Mouse (Mus musculus) embryonic facial prominence, embryonic 15.5 days (tissue): ENCODE measurements around the gene Ccdc102a. TPM values are rescaled to one million over a fixed set of nuclear protein-coding genes. Genes with fewer than 3 reads are reported as not detected.

Experiments used
- ATAC-seq: fragments of 200-750 bp; cut with Nextera tagmentation; 2 replicates; pipeline ENCODE4 v1.8.0; 2017; ENCODE audit warnings: low read depth, moderate TSS enrichment; ENCODE audit not compliant: insufficient number of reproducible peaks, low FRiP score, low TSS enrichment
- H3K27ac ChIP-seq: fragments of 300-500 bp; sonication (generic); replicated peaks from 2 replicates; pipeline ENCODE4 v1.5.1; 2015; ENCODE audit warnings: mild to moderate bottlenecking, inconsistent platforms
- H3K27me3 ChIP-seq: fragments of 300-500 bp; sonication (generic); 2 replicates; pipeline ENCODE4 v1.6.1; 2015; ENCODE audit warnings: inconsistent platforms
- H3K36me3 ChIP-seq: fragments of 300-500 bp; sonication (generic); 2 replicates; pipeline ENCODE4 v1.6.1; 2015; ENCODE audit warnings: mild to moderate bottlenecking, inconsistent platforms
- H3K4me1 ChIP-seq: fragments of 300-500 bp; sonication (generic); 2 replicates; pipeline ENCODE4 v1.6.1; 2015; ENCODE audit warnings: inconsistent platforms
- H3K4me2 ChIP-seq: fragments of 300-500 bp; sonication (generic); replicated peaks from 2 replicates; pipeline ENCODE4 v1.6.1; 2015; ENCODE audit warnings: mild to moderate bottlenecking, inconsistent platforms
- H3K4me3 ChIP-seq: fragments of 300-500 bp; sonication (generic); replicated peaks from 2 replicates; pipeline ENCODE4 v1.5.1; 2015; ENCODE audit warnings: mild to moderate bottlenecking, inconsistent platforms
- H3K9ac ChIP-seq: fragments of 300-500 bp; sonication (generic); 2 replicates; pipeline ENCODE4 v1.6.1; 2015; ENCODE audit warnings: inconsistent platforms
- H3K9me3 ChIP-seq: fragments of 300-500 bp; sonication (generic); replicated peaks from 2 replicates; pipeline ENCODE4 v1.6.1; 2016; ENCODE audit warnings: inconsistent platforms
- WGBS: fragments of 180-500 bp; shearing (Covaris S2); methylation state at CpG from one replicate; pipeline ENCODE4 v1.1.7; 2015; 5-methylcytosine and 5-hydroxymethylcytosine counted together
- polyA plus RNA-seq: library from polyadenylated mRNA; unstranded; fragments of >200 nt; fragmentation: Nextera tagmentation; extraction: Ambion mirVana; gene quantifications from 2 replicates; pipeline ENCODE4 v1.2.1, GENCODE M21; 2015

The Ccdc102a gene
- polyA plus RNA-seq, 1 experiment from 2014 or later = 44.6 TPM

DNA sequence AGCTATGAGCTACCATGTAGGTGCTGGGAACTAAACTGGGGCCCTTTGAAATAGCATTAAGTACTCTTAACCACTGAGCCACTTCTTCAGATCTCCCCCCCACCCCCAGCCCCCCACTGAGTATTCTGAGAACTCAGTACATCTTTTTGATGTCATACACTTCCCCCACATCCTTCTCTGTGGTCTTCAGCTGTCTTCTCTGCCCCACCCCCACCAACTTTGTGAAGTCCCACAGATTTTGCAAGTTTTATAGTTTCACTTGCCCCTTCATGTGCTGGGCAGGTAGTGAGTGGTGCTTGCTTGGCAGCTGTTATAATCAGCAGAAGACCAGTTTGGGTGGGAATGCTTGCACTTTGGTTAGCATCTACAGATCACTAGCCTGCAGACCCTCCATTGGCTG, 1.4 kb upstream of the Ccdc102a start:
- no peak for ATAC-seq
- Histone ChIP-seq H3K36me3 (no peaks in the 10 kb centered on the region), H3K27ac (no peak overlapping the region), H3K4me2 (no peak overlapping the region), H3K27me3 (no peaks in the 10 kb centered on the region), H3K4me3 (no peak overlapping the region), H3K9ac (no peak overlapping the region), H3K9me3 (no peaks in the 10 kb centered on the region), H3K4me1 (peaks cover 34% of the 10 kb centered on the region)

DNA sequence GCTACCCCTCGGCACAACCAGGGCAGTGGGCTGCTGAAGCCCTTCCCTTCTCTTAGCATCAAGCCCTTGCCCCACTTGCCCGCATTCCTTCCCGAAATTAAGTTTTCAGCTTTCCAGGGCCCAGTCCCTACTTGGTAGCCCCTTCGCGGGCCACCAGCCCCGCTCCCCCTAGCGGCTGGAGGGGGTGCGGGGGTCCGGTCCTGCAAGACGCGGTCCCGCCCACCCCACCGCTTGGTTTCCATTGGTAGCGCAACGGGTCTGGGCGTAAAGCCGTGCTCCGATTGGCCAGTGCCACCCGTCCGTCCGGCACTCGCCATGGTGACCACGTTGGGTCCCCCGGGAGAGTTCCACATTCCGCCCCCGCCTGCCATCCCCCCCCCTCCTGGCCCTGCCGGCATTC, 546 bp downstream of the Ccdc102a start:
- no peaks in the 10 kb centered on the region for H3K27me3 ChIP-seq
- peak overlapping the region; percentile 64 for H3K9ac ChIP-seq
- H3K9me3 ChIP-seq = no peaks in the 10 kb centered on the region
- H3K4me3 ChIP-seq = peak overlapping the region; percentile 69
- peaks cover 50% of the 10 kb centered on the region for H3K4me1 ChIP-seq
- peak; percentile 95 for ATAC-seq
- H3K27ac ChIP-seq = peak overlapping the region; percentile 90
- H3K36me3 ChIP-seq = peaks cover 5% of the 10 kb centered on the region; the same call in 1 of the 2 replicates
- peak overlapping the region; percentile 72 for H3K4me2 ChIP-seq
- WGBS = 0% methylated on average over 27 of the region's 27 CpGs

DNA sequence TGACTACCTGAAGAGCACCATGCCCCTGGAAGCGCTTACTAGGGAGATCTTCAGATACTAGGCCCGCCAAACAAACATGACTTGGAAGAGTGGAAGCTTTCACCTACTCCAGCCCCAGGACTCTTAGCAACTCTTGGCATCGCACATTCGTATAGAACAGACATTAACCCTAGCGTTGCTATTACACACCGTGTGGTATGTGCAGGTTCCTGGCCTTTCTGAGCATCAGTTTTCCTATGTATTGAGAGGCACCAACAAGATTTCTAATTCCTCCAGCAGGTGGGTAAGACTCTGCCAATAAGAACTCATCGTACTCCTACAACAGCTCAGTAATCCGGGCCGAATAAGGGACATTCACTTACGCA, 956 bp downstream of the Ccdc102a start:
- no peaks in the 10 kb centered on the region for H3K9me3 ChIP-seq
- no peak for ATAC-seq
- H3K27ac ChIP-seq = peak overlapping the region; percentile 80
- peak overlapping the region; percentile 64 for H3K9ac ChIP-seq
- H3K36me3 ChIP-seq = peaks cover 8% of the 10 kb centered on the region
- WGBS = 6% methylated on average over 10 of the region's 10 CpGs
- no peaks in the 10 kb centered on the region for H3K27me3 ChIP-seq
- H3K4me2 ChIP-seq = peak overlapping the region; percentile 72
- peak overlapping the region; percentile 69 for H3K4me3 ChIP-seq
- H3K4me1 ChIP-seq = peaks cover 50% of the 10 kb centered on the region

DNA sequence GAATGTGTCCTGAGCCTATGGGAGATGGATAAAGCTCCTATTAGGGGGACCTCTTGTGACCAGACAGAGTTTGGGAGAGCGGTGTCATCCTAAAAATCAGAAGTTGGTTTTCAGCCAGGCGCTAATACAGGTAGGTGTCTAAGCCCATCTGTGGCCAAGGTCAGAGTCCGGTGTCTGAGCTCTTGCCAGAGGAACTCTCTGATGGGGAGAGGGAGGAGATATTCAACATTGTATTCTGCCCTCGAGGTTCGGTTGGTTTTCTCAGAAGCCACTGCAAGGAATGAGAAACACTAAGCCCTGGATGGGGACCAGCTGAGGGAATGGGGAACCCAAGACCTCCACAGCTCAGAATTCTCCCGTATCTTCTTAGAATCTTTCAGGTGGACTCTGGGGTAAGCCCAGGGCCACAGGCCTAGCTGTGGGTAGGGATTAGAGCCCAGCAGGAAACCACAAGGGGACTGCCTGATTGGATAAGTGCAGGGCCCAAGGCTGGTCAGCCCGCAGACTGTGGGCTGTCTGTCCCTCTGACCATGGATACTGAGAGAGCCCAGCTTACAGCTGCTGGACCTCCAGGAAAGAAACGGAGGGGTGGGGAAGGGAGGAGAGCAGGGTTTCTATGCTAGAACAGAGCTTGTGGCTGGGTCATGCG, 1.5 kb downstream of the Ccdc102a start:
- Histone ChIP-seq H3K9me3 (no peaks in the 10 kb centered on the region), H3K9ac (peak overlapping the region; percentile 64), H3K4me2 (peak overlapping the region; percentile 72), H3K27me3 (no peaks in the 10 kb centered on the region), H3K27ac (peak overlapping the region; percentile 80), H3K4me1 (peaks cover 50% of the 10 kb centered on the region), H3K4me3 (peak overlapping the region; percentile 69), H3K36me3 (peaks cover 13% of the 10 kb centered on the region)
- 37% methylated on average over 9 of the region's 9 CpGs for WGBS
- no peak for ATAC-seq

DNA sequence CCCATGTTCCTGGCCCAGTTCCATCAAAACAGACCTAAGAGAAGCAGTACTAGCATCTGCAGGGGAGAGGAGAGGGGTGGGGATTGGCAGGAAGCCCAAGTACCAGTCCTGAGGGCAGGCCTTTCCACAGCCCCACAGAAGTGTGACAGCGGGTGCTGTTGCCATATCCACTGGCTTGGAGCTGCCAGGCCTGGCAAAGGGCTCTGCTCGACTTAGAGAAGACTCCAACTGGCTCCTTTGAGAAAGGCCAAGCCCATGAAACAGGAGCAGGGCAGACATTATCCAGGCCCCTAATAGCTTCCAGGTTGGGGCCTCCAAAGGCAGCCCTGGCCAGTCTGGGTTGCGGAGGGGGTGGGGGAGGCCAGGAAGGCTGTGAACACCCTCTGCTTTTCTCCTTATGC, 3.2 kb downstream of the Ccdc102a start:
- Histone ChIP-seq H3K9ac (no peak overlapping the region), H3K27me3 (no peaks in the 10 kb centered on the region), H3K4me2 (peak overlapping the region; percentile 42), H3K4me3 (peak overlapping the region; percentile 18), H3K36me3 (peaks cover 21% of the 10 kb centered on the region), H3K9me3 (no peaks in the 10 kb centered on the region), H3K27ac (peak overlapping the region; percentile 68), H3K4me1 (peaks cover 50% of the 10 kb centered on the region)
- ATAC-seq = peak; percentile 41
- WGBS = 13% methylated on average over 3 of the region's 3 CpGs

DNA sequence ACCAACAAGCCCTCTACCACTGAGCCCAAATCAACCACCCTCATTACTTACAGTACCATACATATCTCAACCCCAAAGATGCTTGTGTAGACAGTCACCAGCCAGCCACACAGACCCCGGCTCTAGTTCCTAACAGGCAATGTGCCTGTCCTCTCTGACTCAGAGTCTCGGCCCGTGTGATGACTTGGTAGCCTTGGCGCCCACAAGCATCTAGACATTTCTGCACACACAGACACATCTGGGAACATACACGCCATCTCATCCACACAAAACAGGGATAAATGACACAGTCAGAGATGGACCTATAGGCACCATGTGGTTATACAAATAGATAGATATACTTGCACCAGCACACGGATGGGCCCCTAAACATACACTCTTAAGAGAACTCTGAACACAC, 3.6 kb downstream of the Ccdc102a start:
- H3K9me3 ChIP-seq = no peaks in the 10 kb centered on the region
- H3K36me3 ChIP-seq = peaks cover 24% of the 10 kb centered on the region
- ATAC-seq = no peak
- 48% methylated on average over 6 of the region's 6 CpGs for WGBS
- H3K27ac ChIP-seq = no peak overlapping the region
- no peak overlapping the region for H3K9ac ChIP-seq
- H3K27me3 ChIP-seq = no peaks in the 10 kb centered on the region
- H3K4me2 ChIP-seq = peak overlapping the region; percentile 42
- 0 out of 2 replicates have a peak overlapping the region, but pooled peaks have one; percentile 18 for H3K4me3 ChIP-seq
- peaks cover 50% of the 10 kb centered on the region for H3K4me1 ChIP-seq

DNA sequence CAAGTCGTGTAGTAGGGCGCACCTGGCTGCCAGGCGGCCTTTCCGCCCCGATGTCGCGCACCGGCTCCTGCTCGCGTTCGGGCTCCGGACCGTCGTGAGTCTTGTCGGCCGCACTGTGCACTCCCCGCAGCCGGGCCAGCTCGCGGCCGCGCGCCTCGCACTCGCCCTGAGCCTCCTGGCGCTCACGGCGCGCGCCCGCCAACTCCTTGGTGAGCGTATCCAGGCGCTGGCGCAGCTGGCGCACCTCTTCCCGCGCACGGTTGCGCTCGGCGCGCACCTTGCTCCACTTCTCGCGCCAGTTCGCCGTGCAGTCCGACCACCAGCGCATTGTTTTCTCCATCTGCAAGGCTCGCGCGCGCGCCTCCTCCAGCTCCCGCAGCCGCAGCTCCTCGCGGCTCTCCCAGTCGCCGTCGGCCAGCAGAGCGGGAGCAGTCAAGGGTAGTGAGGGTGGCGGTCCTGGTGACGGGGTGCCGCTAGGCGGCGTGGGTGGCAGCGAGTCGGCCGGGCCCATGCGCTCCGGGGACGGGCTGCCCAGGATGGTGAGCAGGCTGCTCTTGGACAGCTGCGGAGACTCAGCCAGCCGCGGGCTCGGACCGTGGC, 4.7 kb downstream of the Ccdc102a start:
- H3K9ac ChIP-seq = no peak overlapping the region
- no peaks in the 10 kb centered on the region for H3K9me3 ChIP-seq
- H3K4me2 ChIP-seq = peak overlapping the region; percentile 55
- H3K27me3 ChIP-seq = no peaks in the 10 kb centered on the region
- H3K36me3 ChIP-seq = peaks cover 35% of the 10 kb centered on the region
- H3K4me3 ChIP-seq = peak overlapping the region; percentile 35
- H3K27ac ChIP-seq = no peak overlapping the region
- WGBS = 13% methylated on average over 77 of the region's 77 CpGs
- peaks cover 52% of the 10 kb centered on the region for H3K4me1 ChIP-seq
- ATAC-seq = 0 out of 2 replicates have a peak, but pooled peaks have one; percentile 2

DNA sequence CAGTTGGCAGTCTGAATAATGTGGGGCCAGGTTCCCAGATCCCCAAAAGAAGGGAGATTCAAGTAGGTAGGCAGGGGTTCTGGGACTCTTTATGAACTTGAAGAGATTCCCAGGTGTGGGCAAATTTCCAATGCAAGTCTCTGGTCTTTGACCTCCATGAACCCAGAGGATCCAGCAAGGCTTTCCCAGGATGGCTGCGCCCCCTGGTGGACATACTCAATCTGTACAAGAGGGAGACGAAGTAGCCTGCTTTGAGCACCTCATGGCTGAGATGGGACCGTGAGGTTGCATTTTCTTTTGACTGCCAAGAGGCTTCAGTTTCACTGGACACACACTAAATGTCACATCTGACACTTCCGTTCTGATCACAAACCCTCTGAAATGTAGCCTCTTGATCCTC, 9.1 kb downstream of the Ccdc102a start:
- H3K4me3 ChIP-seq = no peak overlapping the region
- WGBS = 8% methylated on average over 4 of the region's 4 CpGs

DNA sequence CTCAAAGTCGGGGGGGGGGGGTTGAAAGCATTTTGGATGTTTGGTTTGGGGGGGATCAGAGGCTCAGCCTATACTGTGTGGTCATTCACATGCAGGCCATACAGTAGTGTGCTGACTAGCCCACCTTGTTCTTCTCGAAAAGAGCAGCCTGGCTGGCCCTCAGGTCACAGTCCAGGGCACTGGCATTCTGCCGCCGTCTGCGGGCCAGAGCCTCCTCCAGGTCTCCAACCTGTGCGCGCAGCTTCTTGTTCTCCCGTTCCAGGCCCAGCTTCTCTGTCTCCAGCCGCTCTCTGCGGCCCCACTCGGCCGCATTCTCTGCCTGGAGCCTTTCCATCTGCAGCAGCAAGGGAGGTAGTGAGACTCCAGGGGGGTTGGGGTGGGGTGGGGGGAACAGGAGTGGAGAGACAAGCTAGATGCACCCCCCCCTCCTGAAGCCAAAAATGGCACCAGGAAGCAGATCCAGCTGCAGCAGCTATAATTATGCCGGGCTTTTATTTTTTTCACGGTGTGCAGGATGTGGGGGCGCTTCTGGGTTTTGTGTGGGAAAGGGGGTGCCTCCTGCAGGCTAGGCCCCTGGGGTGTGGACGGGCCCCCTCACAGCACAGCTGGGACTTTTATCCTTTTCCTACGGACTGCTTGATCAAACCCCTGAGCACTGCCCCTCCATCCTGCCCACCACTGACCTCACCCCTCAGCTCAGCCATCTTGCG, 10.2 kb downstream of the Ccdc102a start:
- no peak overlapping the region for H3K9ac ChIP-seq
- no peak overlapping the region for H3K4me2 ChIP-seq
- peaks cover 18% of the 10 kb centered on the region for H3K4me1 ChIP-seq
- peaks cover 87% of the 10 kb centered on the region for H3K36me3 ChIP-seq
- no peak for ATAC-seq
- H3K4me3 ChIP-seq = no peak overlapping the region
- H3K9me3 ChIP-seq = no peaks in the 10 kb centered on the region
- no peaks in the 10 kb centered on the region for H3K27me3 ChIP-seq
- no peak overlapping the region for H3K27ac ChIP-seq
- whole genome bisulfite sequencing = 76% methylated on average over 18 of the region's 18 CpGs

More for the DNA sequence above, 9.1 kb downstream of the Ccdc102a start:
- H3K9me3 ChIP-seq = no peaks in the 10 kb centered on the region
- no peaks in the 10 kb centered on the region for H3K27me3 ChIP-seq
- 0 out of 2 replicates have a peak overlapping the region, but pooled peaks have one; percentile 11 for H3K27ac ChIP-seq
- H3K36me3 ChIP-seq = peaks cover 77% of the 10 kb centered on the region
- no peak overlapping the region for H3K4me2 ChIP-seq
- H3K9ac ChIP-seq = no peak overlapping the region
- peaks cover 29% of the 10 kb centered on the region for H3K4me1 ChIP-seq
- no peak for ATAC-seq

DNA sequence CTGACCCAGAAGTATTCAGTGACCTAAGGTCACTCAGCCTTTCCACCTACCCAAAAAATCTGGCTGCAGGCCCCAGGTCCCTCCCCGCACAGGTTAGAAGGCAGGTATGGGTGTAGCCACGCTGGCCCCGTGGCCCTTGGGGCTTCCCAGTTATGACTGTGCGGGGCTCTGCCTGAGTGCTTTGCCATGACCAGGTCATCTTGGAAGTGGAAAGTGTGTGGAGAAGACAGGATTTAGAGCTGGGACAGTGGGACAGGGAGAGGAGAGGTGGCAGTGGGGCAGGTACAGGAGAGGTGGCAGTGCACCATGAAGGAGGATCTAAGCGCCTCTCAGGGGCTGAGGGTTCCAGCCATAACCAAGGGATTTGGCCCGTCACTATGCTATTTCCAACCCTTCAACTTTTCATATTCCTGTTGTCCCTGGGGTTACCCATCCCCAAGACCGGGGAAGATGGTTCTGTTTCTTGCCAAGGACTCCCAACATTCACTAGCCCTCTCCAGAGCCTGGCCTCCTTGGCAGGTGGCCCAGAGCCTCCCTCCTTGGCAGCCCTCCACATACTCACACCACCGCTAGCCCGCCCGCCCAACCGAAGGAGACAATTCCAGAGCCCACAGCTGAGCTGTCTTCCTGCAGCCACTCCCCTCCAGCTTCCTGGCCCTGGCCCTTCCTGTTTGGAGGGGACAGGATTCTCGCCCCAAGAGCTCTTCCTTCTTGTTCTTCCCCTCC, 13.3 kb downstream of the Ccdc102a start:
- Histone ChIP-seq H3K9me3 (no peaks in the 10 kb centered on the region), H3K4me2 (no peak overlapping the region), H3K36me3 (peaks cover 75% of the 10 kb centered on the region), H3K27ac (no peak overlapping the region), H3K27me3 (no peaks in the 10 kb centered on the region), H3K4me1 (peaks cover 30% of the 10 kb centered on the region), H3K4me3 (no peak overlapping the region), H3K9ac (no peak overlapping the region)
- ATAC-seq = no peak
- WGBS = 71% methylated on average over 12 of the region's 12 CpGs

DNA sequence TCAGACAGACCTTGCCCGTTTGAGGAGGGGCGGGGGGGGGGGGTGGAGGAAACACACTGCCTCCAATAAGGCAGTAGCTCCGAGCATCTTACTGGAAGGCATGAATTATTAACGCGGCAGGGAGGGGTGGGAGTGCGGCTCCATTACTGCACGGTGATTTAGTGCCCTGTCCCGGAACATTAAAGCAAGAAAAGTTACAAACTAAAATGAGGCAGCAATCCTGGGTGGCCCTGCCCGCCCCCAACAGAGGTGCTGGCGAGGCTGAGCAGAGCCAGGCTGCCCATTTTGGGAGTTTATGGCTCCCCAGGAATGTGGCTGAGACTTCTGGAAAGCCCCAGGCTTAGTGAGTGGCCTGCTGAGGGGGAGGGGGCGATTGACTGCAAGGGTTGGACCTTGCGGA, 14.2 kb downstream of the Ccdc102a start:
- H3K27me3 ChIP-seq = no peaks in the 10 kb centered on the region
- H3K4me1 ChIP-seq = peaks cover 36% of the 10 kb centered on the region
- H3K9me3 ChIP-seq = no peaks in the 10 kb centered on the region
- no peak overlapping the region for H3K4me2 ChIP-seq
- peaks cover 68% of the 10 kb centered on the region for H3K36me3 ChIP-seq
- H3K9ac ChIP-seq = no peak overlapping the region
- H3K27ac ChIP-seq = no peak overlapping the region
- WGBS = 60% methylated on average over 12 of the region's 12 CpGs
- H3K4me3 ChIP-seq = no peak overlapping the region
- no peak for ATAC-seq
